Mouse (Mus musculus): ENCODE results near the gene Nudt17. TPM values are rescaled to one million over a fixed set of nuclear protein-coding genes. Genes with fewer than 3 reads are reported as not detected.

The Nudt17 gene
- polyA plus RNA-seq, 1 experiment from 2014 or later, result 3.9 TPM

GRCm38 (mm10) chr3:96730785-96731184 lies 22.4 kb upstream of the Nudt17 start:
- CTCF ChIA-PET, result interaction anchor here (2.0 to 2.1 kb wide), 2 partner anchors 10 to 12 kb away, joined by 5 to 7 read pairs; no protein-coding TSS in a partner anchor
- POLR2A ChIA-PET, result interaction anchor here (1.2 kb wide), 1 partner anchor 27 kb away, joined by 3 read pairs; no protein-coding TSS in a partner anchor
- in situ Hi-C loops (cut with MboI; ENCODE audit: low pct_unique_long_range_greater_than_20kb), result no loop called here
- TF ChIP-seq CTCF (IDR thresholded peaks at IDR 0.05), result no peak
- no peak for DNase-seq (ENCODE audit: low read depth, low spot score)
- H3K27me3 ChIP-seq, result no peaks in the 10 kb centered on the region
- ATAC-seq, result no peak

- ATAC-seq, result no peak
- no peaks in the 10 kb centered on the region for H3K27me3 ChIP-seq
- DNase-seq (ENCODE audit: low read depth, low spot score), result no peak
- TF ChIP-seq CTCF (IDR thresholded peaks at IDR 0.05), result no peak
- ChIA-PET CTCF (interaction anchor here (0.8 to 2.1 kb wide), 8 partner anchors 8 to 48 kb away, joined by 3 to 8 read pairs (median 4); no protein-coding TSS in a partner anchor), POLR2A (interaction anchor here (0.6 to 0.7 kb wide), 3 partner anchors 33 to 429 kb away, joined by 3 to 7 read pairs (median 5); no protein-coding TSS in a partner anchor)
- in situ Hi-C loops (cut with MboI; ENCODE audit: low pct_unique_long_range_greater_than_20kb), result no loop called here
Measured at GRCm38 (mm10) chr3:96729403-96729784, 21.0 kb upstream of the Nudt17 start.

- no peak for ATAC-seq
- CTCF ChIA-PET, result interaction anchor here (0.8 to 2.1 kb wide), 8 partner anchors 8 to 48 kb away, joined by 3 to 8 read pairs (median 4); no protein-coding TSS in a partner anchor
Measured at GRCm38 (mm10) chr3:96728634-96729402, 20.5 kb upstream of the Nudt17 start.

GRCm38 (mm10) chr3:96727828-96728633 lies 19.7 kb upstream of the Nudt17 start:
- CTCF ChIA-PET, result interaction anchor here (0.9 to 1.2 kb wide), 2 partner anchors 49 to 147 kb away, joined by 3 read pairs; no protein-coding TSS in a partner anchor
- no peaks in the 10 kb centered on the region for H3K27me3 ChIP-seq
- in situ Hi-C loops (cut with MboI; ENCODE audit: low pct_unique_long_range_greater_than_20kb), result no loop called here
- POLR2A ChIA-PET, result interaction anchor here (0.6 to 0.7 kb wide), 2 partner anchors 19 to 571 kb away, joined by 3 read pairs; no protein-coding TSS in a partner anchor
- ATAC-seq (peak; percentile 26), DNase-seq (ENCODE audit: low read depth, low spot score) (no peak)
- TF ChIP-seq CTCF (IDR thresholded peaks at IDR 0.05), result no peak

More at GRCm38 (mm10) chr3:96728634-96729402, 20.5 kb upstream of the Nudt17 start:
- no peaks in the 10 kb centered on the region for H3K27me3 ChIP-seq
- in situ Hi-C loops (cut with MboI; ENCODE audit: low pct_unique_long_range_greater_than_20kb), result no loop called here
- DNase-seq (ENCODE audit: low read depth, low spot score), result no peak
- TF ChIP-seq CTCF (IDR thresholded peaks at IDR 0.05), result no peak
- POLR2A ChIA-PET, result interaction anchor here (0.6 to 0.7 kb wide), 3 partner anchors 20 to 429 kb away, joined by 3 to 7 read pairs (median 3); no protein-coding TSS in a partner anchor

DNA sequence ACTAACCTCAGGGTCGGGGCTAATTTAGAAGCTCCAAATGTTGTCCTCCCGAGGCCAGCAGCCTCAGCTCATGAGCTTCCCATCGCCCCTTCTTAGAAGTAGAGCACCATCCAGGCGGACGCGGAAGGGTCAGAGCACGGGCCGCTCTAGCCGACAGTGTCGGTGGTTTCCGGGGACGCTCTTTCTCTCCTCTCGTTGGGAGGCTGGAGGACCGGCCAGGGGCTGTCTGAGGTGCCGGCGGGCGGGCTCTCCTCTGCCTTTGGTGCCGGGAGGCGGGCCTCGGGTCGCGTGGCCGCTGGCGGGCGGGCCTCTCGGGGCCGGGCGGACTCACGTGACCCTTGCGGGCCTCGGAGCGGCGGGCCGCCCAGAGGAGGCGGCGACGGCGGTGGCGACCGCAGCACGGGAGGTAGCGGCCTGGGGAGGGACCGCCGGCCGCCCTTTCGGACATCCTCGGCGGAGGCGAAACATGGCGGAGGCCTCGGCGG lies 19.0 kb upstream of the Nudt17 start, which contains the start of the genes Polr3c and Rnf115:
Polr3c (minus strand) TSS at position 286 of the 485 bp plus-strand sequence.
Rnf115 (plus strand) TSS at position 322 of the 485 bp plus-strand sequence.
- ATAC-seq (peak; percentile 96), DNase-seq (ENCODE audit: low read depth, low spot score) (peak; percentile 96)
- in situ Hi-C loops (cut with MboI; ENCODE audit: low pct_unique_long_range_greater_than_20kb), result no loop called here
- CTCF ChIA-PET, result interaction anchor here (1.2 to 1.4 kb wide), 2 partner anchors 10 to 148 kb away, joined by 3 to 6 read pairs; no protein-coding TSS in a partner anchor
- no peaks in the 10 kb centered on the region for H3K27me3 ChIP-seq
- TF ChIP-seq CTCF (IDR thresholded peaks at IDR 0.05), result no peak
- POLR2A ChIA-PET, result interaction anchor here (0.6 to 0.9 kb wide), 5 partner anchors 10 to 571 kb away, joined by 3 to 4 read pairs (median 3); no protein-coding TSS in a partner anchor

- TF ChIP-seq CTCF (IDR thresholded peaks at IDR 0.05), result no peak
- no peak for DNase-seq (ENCODE audit: low read depth, low spot score)
- CTCF ChIA-PET, result interaction anchor here (1.8 to 6.5 kb wide), 3 partner anchors 11 to 15 kb away, joined by 7 to 43 read pairs (median 10); partner anchors contain the start of gene Nudt17
Measured at GRCm38 (mm10) chr3:96719173-96719572, 10.8 kb upstream of the Nudt17 start.

DNA sequence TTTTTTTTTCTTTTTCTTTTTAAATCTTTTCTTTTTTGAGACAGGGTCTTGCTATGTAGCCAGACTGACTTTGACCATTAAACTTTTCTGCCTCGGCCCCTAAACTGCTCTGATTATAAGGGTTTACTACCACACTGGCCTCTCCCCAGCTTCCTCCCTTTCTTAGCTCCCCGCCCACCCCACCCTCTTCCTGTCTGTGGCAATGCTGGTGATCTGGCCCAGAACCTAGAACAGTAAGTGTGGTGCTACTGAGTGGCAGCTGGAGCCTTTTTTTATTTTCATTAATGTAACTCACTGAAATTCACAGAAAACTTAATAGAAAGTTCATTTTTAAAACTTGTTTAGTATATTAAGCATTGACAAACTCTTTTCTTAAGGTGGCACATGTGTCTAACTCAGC lies 7.5 kb upstream of the Nudt17 start:
- no peaks in the 10 kb centered on the region for H3K27me3 ChIP-seq
- ATAC-seq (no peak), DNase-seq (ENCODE audit: low read depth, low spot score) (no peak)
- in situ Hi-C loops (cut with MboI; ENCODE audit: low pct_unique_long_range_greater_than_20kb), result no loop called here
- TF ChIP-seq CTCF (IDR thresholded peaks at IDR 0.05), result no peak
- ChIA-PET POLR2A (no interaction called here), CTCF (interaction anchor here (0.6 to 1.1 kb wide), 2 partner anchors 9 to 11 kb away, joined by 3 to 4 read pairs; no protein-coding TSS in a partner anchor)

More at GRCm38 (mm10) chr3:96719173-96719572, 10.8 kb upstream of the Nudt17 start:
- POLR2A ChIA-PET, result interaction anchor here (0.6 kb wide), 1 partner anchor 440 kb away, joined by 3 read pairs; no protein-coding TSS in a partner anchor
- in situ Hi-C loops (cut with MboI; ENCODE audit: low pct_unique_long_range_greater_than_20kb), result no loop called here
- ATAC-seq, result no peak
- H3K27me3 ChIP-seq, result no peaks in the 10 kb centered on the region

DNA sequence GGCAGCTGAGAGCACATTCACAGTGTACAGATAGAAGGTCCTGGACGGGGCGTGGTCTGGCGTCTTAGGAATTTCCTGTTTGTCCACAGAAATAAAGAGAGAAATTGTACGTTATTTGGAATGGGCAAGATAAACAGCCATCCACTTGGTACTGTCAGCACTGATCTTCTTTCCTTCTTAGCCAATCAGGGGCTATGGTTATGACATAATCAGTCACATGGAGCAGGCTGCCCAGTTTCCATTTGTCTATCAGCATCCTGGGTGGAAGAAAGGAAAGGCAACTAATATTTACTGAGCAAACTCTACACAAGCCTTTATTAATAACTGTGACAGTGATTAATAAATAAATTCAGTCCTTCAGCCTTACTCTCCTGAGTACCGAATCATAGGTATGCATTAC lies 5.9 kb upstream of the Nudt17 start:
- in situ Hi-C loops (cut with MboI; ENCODE audit: low pct_unique_long_range_greater_than_20kb), result no loop called here
- no peak for ATAC-seq
- ChIA-PET POLR2A (no interaction called here), CTCF (no interaction called here)
- no peak for TF ChIP-seq CTCF (IDR thresholded peaks at IDR 0.05)
- H3K27me3 ChIP-seq, result no peaks in the 10 kb centered on the region
- no peak for DNase-seq (ENCODE audit: low read depth, low spot score)

- no peak for TF ChIP-seq CTCF (IDR thresholded peaks at IDR 0.05)
- ChIA-PET POLR2A (interaction anchor here (1.8 kb wide), 1 partner anchor 11 kb away, joined by 8 read pairs; no protein-coding TSS in a partner anchor), CTCF (interaction anchor here (0.6 to 4.3 kb wide), 11 partner anchors 9 to 158 kb away, joined by 3 to 43 read pairs (median 6); partner anchors contain the start of genes Gm16253 and Pias3)
- no peak for ATAC-seq
- in situ Hi-C loops (cut with MboI; ENCODE audit: low pct_unique_long_range_greater_than_20kb), result loop anchor here (5.0 kb wide), 1 partner anchor 166 kb away; no protein-coding TSS in a partner anchor
- no peaks in the 10 kb centered on the region for H3K27me3 ChIP-seq
- DNase-seq (ENCODE audit: low read depth, low spot score), result no peak
Measured at GRCm38 (mm10) chr3:96708684-96709064, 312 bp upstream of the Nudt17 start.

Data from Patski (cell line).